Mouse (Mus musculus) heart, embryonic 15.5 days (tissue): Measurements from ENCODE around the gene Nudt17. TPM values are rescaled to one million over a fixed set of nuclear protein-coding genes. Genes with fewer than 3 reads are reported as not detected.
"Not testable (repeated sequence)": the region's sequence is repeated elsewhere in the genome, so short reads cannot be mapped to it uniquely, and the experiment has no call there.

Experiments
- ATAC-seq: fragments of 200-750 bp; cut with Nextera tagmentation; replicated peaks from 2 replicates; pipeline ENCODE4 v1.8.0; 2017; ENCODE audit warnings: low read depth, moderate TSS enrichment; ENCODE audit not compliant: insufficient number of reproducible peaks, insufficient read depth, low FRiP score
- H3K27ac ChIP-seq: fragments of 300-500 bp; sonication (generic); 2 replicates; pipeline ENCODE4 v1.5.1; 2015; ENCODE audit warnings: mild to moderate bottlenecking, inconsistent platforms
- H3K27me3 ChIP-seq: fragments of 300-500 bp; sonication (generic); 2 replicates; pipeline ENCODE4 v1.6.1; 2015; ENCODE audit warnings: inconsistent platforms
- H3K36me3 ChIP-seq: fragments of 300-500 bp; sonication (generic); 2 replicates; pipeline ENCODE4 v1.6.1; 2015; ENCODE audit warnings: mild to moderate bottlenecking, inconsistent platforms
- H3K4me1 ChIP-seq: fragments of 300-500 bp; sonication (generic); replicated peaks from 2 replicates; pipeline ENCODE4 v1.6.1; 2015; ENCODE audit warnings: inconsistent platforms
- H3K4me2 ChIP-seq: fragments of 300-500 bp; sonication (generic); 2 replicates; pipeline ENCODE4 v1.6.1; 2015; ENCODE audit warnings: inconsistent platforms, mild to moderate bottlenecking, moderate library complexity
- H3K4me3 ChIP-seq: fragments of 300-500 bp; sonication (generic); 2 replicates; pipeline ENCODE4 v1.5.1; 2015; ENCODE audit warnings: mild to moderate bottlenecking, inconsistent platforms
- H3K9ac ChIP-seq: fragments of 300-500 bp; sonication (generic); 2 replicates; pipeline ENCODE4 v1.6.1; 2015; ENCODE audit warnings: mild to moderate bottlenecking, inconsistent platforms
- H3K9me3 ChIP-seq: fragments of 300-500 bp; sonication (generic); replicated peaks from 2 replicates; pipeline ENCODE4 v1.6.1; 2016; ENCODE audit warnings: inconsistent platforms
- WGBS: fragments of 180-500 bp; shearing (Covaris S2); methylation state at CpG from one replicate; pipeline ENCODE4 v1.1.7; 2015; ENCODE audit warnings: mixed read lengths; 5-methylcytosine and 5-hydroxymethylcytosine counted together
- polyA plus RNA-seq: library from polyadenylated mRNA; unstranded; fragments of >200 nt; fragmentation: Nextera tagmentation; extraction: Ambion mirVana; gene quantifications from 2 replicates; pipeline ENCODE4 v1.2.1, GENCODE M21; 2015

Nudt17 gene
- polyA plus RNA-seq, 1 experiment from 2014 or later: 6.6 TPM

- no peak overlapping the region for H3K4me3 ChIP-seq
- H3K9ac ChIP-seq: no peak overlapping the region
- no peak for ATAC-seq
- H3K27ac ChIP-seq: no peak overlapping the region
- H3K4me1 ChIP-seq: peaks cover 11% of the 10 kb centered on the region
- peaks cover 55% of the 10 kb centered on the region for H3K36me3 ChIP-seq
- no peaks in the 10 kb centered on the region for H3K27me3 ChIP-seq
- 83% methylated on average over 4 of the region's 4 CpGs for WGBS
- H3K4me2 ChIP-seq: no peak overlapping the region
- no peaks in the 10 kb centered on the region for H3K9me3 ChIP-seq
These were observed 7.4 kb downstream of the Nudt17 start for GRCm38 (mm10) chr3:96701003-96701402.

DNA sequence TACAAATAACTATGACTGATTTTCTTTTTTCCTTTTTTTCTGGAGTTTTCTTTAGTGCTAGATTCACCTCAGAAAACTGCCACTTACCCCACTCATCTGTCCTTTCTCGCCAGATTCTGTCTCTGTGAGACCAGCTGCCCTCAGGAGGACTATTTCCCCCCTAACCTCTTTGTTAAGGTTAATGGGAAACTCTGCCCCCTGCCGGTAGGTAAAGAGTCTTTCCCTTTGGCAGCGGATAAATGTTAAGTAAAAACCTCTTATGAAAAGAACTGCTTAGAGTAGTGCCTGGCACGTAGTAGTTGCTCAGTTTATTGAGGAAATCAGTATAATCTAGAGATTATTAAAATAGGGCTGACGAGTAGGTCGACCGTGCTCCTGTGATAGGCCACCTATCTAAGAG lies 8.0 kb downstream of the Nudt17 start:
- no peak overlapping the region for H3K4me2 ChIP-seq
- no peak overlapping the region for H3K9ac ChIP-seq
- 56% methylated on average over 7 of the region's 7 CpGs for WGBS
- H3K4me1 ChIP-seq: peaks cover 17% of the 10 kb centered on the region
- no peaks in the 10 kb centered on the region for H3K27me3 ChIP-seq
- H3K9me3 ChIP-seq: no peaks in the 10 kb centered on the region
- no peak overlapping the region for H3K4me3 ChIP-seq
- H3K27ac ChIP-seq: no peak overlapping the region
- ATAC-seq: no peak
- peaks cover 53% of the 10 kb centered on the region for H3K36me3 ChIP-seq

GRCm38 (mm10) chr3:96698993-96699690 lies 9.2 kb downstream of the Nudt17 start:
- 50% methylated on average over 19 of the region's 19 CpGs for WGBS
- Histone ChIP-seq H3K27me3 (no peaks in the 10 kb centered on the region), H3K27ac (no peak overlapping the region), H3K4me2 (no peak overlapping the region), H3K9ac (no peak overlapping the region), H3K36me3 (peaks cover 41% of the 10 kb centered on the region), H3K4me3 (no peak overlapping the region), H3K4me1 (peaks cover 25% of the 10 kb centered on the region), H3K9me3 (no peaks in the 10 kb centered on the region)
- ATAC-seq: no peak

DNA sequence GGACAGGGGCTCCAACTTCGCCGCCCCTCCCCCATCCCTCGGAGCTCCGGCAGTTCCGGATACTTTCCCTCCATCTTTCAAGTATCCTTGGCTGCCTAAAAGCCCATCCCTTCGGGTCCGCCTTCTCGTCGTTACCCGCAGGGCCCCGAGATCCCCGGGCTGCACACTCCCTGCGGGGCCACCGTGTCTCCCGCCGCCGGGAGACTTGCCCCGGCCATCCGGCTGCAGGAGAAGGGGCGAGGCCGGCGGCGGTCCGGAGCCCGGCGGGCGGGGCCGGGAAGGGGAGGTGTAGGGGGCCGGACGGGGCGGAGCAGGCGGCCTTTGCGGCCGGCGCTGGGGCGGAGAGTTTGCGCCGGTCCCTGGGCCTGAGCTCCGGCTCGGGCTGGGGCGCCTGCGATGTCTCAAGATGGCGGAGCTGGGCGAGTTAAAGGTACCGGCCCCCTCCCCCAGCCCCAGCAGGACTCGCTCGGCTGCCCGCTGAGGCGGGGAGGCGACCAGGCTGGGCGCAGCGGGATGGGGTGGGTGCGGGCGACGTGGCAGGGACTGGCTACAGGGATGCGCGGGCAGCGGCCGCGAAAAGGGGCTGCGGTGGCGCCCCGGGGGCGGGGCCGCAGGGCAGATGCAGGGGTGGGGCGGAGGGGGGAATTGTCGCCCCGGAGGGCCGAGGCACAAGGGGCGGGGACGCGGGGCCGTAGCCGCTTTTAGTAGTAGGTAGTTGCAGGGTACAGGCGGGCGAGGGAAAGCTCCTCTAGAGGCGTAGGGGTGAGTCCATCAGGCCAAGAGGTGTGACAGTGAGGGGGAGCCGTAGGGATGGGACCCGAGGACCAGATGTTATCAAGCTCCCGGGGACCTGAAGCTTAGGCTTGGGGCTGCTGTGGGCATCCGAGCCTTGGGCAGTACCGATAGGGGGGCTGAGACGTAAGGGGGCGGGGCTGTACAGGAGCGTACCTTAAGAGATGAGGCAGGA lies 11.3 kb downstream of the Nudt17 start:
- Histone ChIP-seq H3K9ac (peak overlapping the region; percentile 80), H3K9me3 (no peaks in the 10 kb centered on the region), H3K4me2 (peak overlapping the region; percentile 84), H3K4me3 (peak overlapping the region; percentile 78), H3K4me1 (peaks cover 28% of the 10 kb centered on the region), H3K36me3 (peaks cover 25% of the 10 kb centered on the region), H3K27me3 (no peaks in the 10 kb centered on the region), H3K27ac (peak overlapping the region; percentile 94)
- WGBS: under 1% methylated on average over 74 of the region's 85 CpGs
- ATAC-seq: peak; percentile 95

DNA sequence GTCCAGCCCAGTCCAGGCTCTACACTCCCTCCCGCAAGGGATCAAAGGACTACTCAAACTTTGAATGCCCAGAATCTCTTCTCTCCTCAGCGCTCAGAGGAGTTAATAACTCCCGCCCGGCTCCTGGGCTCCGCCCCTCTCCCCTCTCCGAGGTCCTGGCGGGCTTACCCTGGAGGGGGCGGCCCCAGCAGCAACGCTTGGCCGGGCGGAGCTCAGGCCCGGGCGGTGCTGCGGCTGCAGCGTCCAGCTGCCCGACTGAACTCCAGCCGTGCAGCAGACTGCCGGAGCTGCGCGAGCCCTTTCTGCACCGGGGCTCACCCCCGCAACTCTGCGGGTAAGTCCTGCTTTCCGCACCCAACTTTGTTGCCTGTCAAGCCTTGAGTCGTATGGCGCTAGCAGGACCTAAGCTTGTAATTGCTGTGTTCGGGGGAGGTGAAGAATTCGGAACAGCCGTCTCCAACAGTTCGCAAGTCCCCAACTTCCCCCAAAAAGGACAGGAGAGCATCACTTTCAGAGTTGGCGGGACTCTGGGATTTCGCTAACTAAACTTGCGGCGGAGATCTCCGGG lies 12.1 kb downstream of the Nudt17 start, which contains the start of gene Pias3:
Pias3 (plus strand) TSS at position 187 of the 568 bp plus-strand sequence.
- Histone ChIP-seq H3K4me3 (peak within 1 kb of the TSS; percentile 78), H3K27ac (peak within 1 kb of the TSS; percentile 94), H3K36me3 (peaks cover 17% of the 10 kb centered on the region), H3K4me2 (peak within 1 kb of the TSS; percentile 84), H3K9ac (peak within 1 kb of the TSS; percentile 80), H3K4me1 (peaks cover 28% of the 10 kb centered on the region), H3K9me3 (no peaks in the 10 kb centered on the region), H3K27me3 (no peaks in the 10 kb centered on the region)
- 0% methylated on average over 35 of the region's 35 CpGs for WGBS
- peak; percentile 87 for ATAC-seq

- Histone ChIP-seq H3K36me3 (no peaks in the 10 kb centered on the region), H3K4me3 (no peak overlapping the region), H3K27ac (no peak overlapping the region), H3K9ac (no peak overlapping the region), H3K4me1 (peaks cover 28% of the 10 kb centered on the region), H3K27me3 (no peaks in the 10 kb centered on the region), H3K4me2 (no peak overlapping the region), H3K9me3 (no peaks in the 10 kb centered on the region)
- no peak for ATAC-seq
- WGBS: 74% methylated on average over 1 of the region's 1 CpGs
These were observed 14.8 kb downstream of the Nudt17 start for GRCm38 (mm10) chr3:96693579-96693978.

DNA sequence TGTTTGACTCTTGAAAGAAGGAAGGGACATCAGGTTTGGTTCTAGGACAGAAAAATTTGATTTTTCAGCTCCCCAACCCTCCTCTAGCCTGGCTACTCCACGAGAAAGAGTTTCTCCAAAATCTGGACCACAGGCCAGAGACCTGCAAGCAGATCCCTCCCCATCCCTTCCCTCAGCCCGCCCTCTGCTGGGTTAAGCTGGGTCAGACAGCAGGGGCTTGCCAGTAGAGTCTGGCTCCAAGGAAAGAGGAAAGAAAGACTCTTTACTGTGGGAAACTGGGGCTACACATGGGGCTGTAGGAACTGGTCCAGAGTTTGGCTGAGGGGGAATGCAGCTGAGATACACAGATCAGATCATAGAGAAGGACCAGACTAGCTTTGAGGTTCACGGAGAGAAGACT lies 15.9 kb downstream of the Nudt17 start:
- H3K9ac ChIP-seq: no peak overlapping the region
- no peak for ATAC-seq
- H3K27ac ChIP-seq: no peak overlapping the region
- H3K4me3 ChIP-seq: no peak overlapping the region
- no peak overlapping the region for H3K4me2 ChIP-seq
- H3K9me3 ChIP-seq: no peaks in the 10 kb centered on the region
- 13% methylated on average over 3 of the region's 3 CpGs for WGBS
- H3K27me3 ChIP-seq: no peaks in the 10 kb centered on the region
- no peaks in the 10 kb centered on the region for H3K36me3 ChIP-seq
- peaks cover 19% of the 10 kb centered on the region for H3K4me1 ChIP-seq

DNA sequence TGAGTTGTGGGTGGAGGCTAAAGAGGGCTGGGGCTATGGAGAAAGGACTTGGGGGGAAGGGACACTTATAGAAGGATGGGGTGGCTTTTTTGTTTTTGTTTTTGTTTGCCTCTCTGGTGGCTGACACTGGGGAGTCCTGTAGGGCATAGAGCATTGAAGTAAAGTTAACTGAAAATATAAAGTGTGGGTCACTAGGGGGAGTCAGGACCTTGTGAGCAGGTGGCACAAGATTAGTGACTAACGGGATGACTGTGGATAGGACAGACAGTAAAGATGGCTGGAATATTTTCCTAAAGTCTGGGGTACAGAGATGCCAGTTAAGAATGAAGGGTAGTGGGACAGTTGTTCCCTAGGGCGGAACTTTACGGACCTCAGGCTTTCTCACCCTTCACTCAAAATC lies 18.1 kb downstream of the Nudt17 start:
- WGBS: 43% methylated on average over 3 of the region's 3 CpGs

DNA sequence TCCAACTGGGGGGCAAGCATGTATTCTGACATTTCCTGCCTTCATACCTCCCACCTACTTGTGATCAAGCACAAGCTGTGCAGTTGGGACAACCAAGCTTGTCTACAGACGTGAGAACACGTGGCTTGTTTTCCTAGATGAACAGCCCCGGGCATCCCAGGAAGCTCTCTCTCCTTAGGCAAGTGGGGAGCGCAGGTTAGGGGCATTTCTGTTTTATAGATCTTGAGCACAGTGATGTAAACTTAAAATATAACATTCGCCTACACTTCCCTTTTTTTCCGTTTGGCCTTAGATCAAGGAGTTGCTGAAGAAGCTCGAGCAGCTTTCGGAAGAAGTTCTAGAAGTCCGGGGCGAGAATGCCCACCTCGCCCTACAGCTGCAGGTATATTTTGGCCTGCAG lies 19.5 kb downstream of the Nudt17 start:
- Histone ChIP-seq H3K9ac (no peak overlapping the region), H3K27me3 (peaks cover 15% of the 10 kb centered on the region), H3K4me1 (peaks cover 11% of the 10 kb centered on the region), H3K27ac (no peak overlapping the region), H3K36me3 (no peaks in the 10 kb centered on the region), H3K4me3 (no peak overlapping the region), H3K9me3 (no peaks in the 10 kb centered on the region), H3K4me2 (no peak overlapping the region)
- no peak for ATAC-seq
- WGBS: 77% methylated on average over 11 of the region's 11 CpGs

More for the DNA sequence above, 18.1 kb downstream of the Nudt17 start:
- Histone ChIP-seq H3K9ac (no peak overlapping the region), H3K27ac (no peak overlapping the region), H3K27me3 (peaks cover 6% of the 10 kb centered on the region), H3K9me3 (no peaks in the 10 kb centered on the region), H3K4me3 (no peak overlapping the region), H3K36me3 (no peaks in the 10 kb centered on the region), H3K4me2 (no peak overlapping the region), H3K4me1 (peaks cover 9% of the 10 kb centered on the region)
- no peak for ATAC-seq

GRCm38 (mm10) chr3:96686057-96686456 lies 22.3 kb downstream of the Nudt17 start:
- H3K36me3 ChIP-seq, ATAC-seq, H3K4me3 ChIP-seq, H3K4me1 ChIP-seq, H3K27ac ChIP-seq, H3K4me2 ChIP-seq, H3K9me3 ChIP-seq, H3K9ac ChIP-seq: not testable (repeated sequence)
- 92% methylated on average over 5 of the region's 5 CpGs for WGBS
- peaks cover 30% of the 10 kb centered on the region for H3K27me3 ChIP-seq

- Histone ChIP-seq H3K36me3 (no peaks in the 10 kb centered on the region), H3K4me3 (peak overlapping the region; percentile 38), H3K4me1 (peaks cover 8% of the 10 kb centered on the region), H3K9me3 (no peaks in the 10 kb centered on the region), H3K9ac (0 out of 2 replicates have a peak overlapping the region, but pooled peaks have one; percentile 20), H3K27ac (no peak overlapping the region), H3K27me3 (peaks cover 42% of the 10 kb centered on the region), H3K4me2 (peak overlapping the region; percentile 60)
- no peak for ATAC-seq
- WGBS: 15% methylated on average over 28 of the region's 28 CpGs
These were observed 23.6 kb downstream of the Nudt17 start for GRCm38 (mm10) chr3:96684822-96685156.
